Mouse (Mus musculus) erythroid progenitor cell, adult 5-6 weeks (primary cell): ENCODE results near the gene Tsn. TPM values are rescaled to one million over a fixed set of nuclear protein-coding genes. Genes with fewer than 3 reads are reported as not detected.
A peak's percentile ranks its signal among the peaks of the same experiment; 100 is the strongest.

Source experiments
- ATAC-seq: replicated peaks from 2 replicates; pipeline ENCODE4 v1.8.0; 2016; ENCODE audit warnings: moderate number of reproducible peaks, mild to moderate bottlenecking, moderate TSS enrichment, inconsistent platforms; ENCODE audit not compliant: poor library complexity, low FRiP score, severe bottlenecking
- total RNA-seq, 2 experiments: library from RNA; stranded (forward) in 1 of 2; stranded (reverse) in 1 of 2; fragments of 150-400 nt in 1 of 2; fragments of 186-747, 209-891 nt in 1 of 2; gene quantifications; 2 replicates each; pipeline versions ENCODE4 v1.2.3 to v1.2.4; 2015 to 2017; ENCODE audit warnings: low replicate concordance in 2 of 2

The Tsn gene
- total RNA-seq (2015; ENCODE audit: low replicate concordance) = 19.8 and 78.8 TPM in 2 replicates
- 54.2 and 66.1 TPM in 2 replicates for total RNA-seq (2017; ENCODE audit: low replicate concordance)

GRCm38 (mm10) chr1:118311622-118312326 is at the start of gene Tsn:
Gene Tsn, minus strand, starts transcription at chr1:118311739.
- ATAC-seq = no peak

GRCm38 (mm10) chr1:118359071-118359761 is 47.7 kb upstream of the Tsn start:
- 0 out of 2 replicates have a peak, but pooled peaks have one; percentile 10 for ATAC-seq

- ATAC-seq = no peak
Observed at GRCm38 (mm10) chr1:118349922-118350321, 38.4 kb upstream of the Tsn start.

GRCm38 (mm10) chr1:118343649-118344435 is 32.3 kb upstream of the Tsn start:
- ATAC-seq = no peak

- no peak for ATAC-seq
Observed at GRCm38 (mm10) chr1:118337921-118338320, 26.4 kb upstream of the Tsn start.

GRCm38 (mm10) chr1:118335847-118336246 is 24.3 kb upstream of the Tsn start:
- no peak for ATAC-seq

- ATAC-seq = no peak
Observed at GRCm38 (mm10) chr1:118334749-118335713, 23.5 kb upstream of the Tsn start.

GRCm38 (mm10) chr1:118321661-118322201 is 10.2 kb upstream of the Tsn start, which contains the start of gene Nifk:
Gene Nifk, plus strand, starts transcription at chr1:118321839.
- peak; percentile 96 for ATAC-seq

- ATAC-seq = no peak
Observed at GRCm38 (mm10) chr1:118320696-118321095, 9.2 kb upstream of the Tsn start.

GRCm38 (mm10) chr1:118310780-118311621 is 538 bp downstream of the Tsn start:
- peak; percentile 89 for ATAC-seq

GRCm38 (mm10) chr1:118297719-118298118 is 13.8 kb downstream of the Tsn start:
- no peak for ATAC-seq

- no peak for ATAC-seq
Observed at GRCm38 (mm10) chr1:118296673-118297072, 14.9 kb downstream of the Tsn start.

- ATAC-seq = no peak
Observed at GRCm38 (mm10) chr1:118294826-118295225, 16.7 kb downstream of the Tsn start.

- no peak for ATAC-seq
Observed at GRCm38 (mm10) chr1:118294192-118294591, 17.3 kb downstream of the Tsn start.

- no peak for ATAC-seq
Observed at GRCm38 (mm10) chr1:118292291-118292690, 19.2 kb downstream of the Tsn start.

GRCm38 (mm10) chr1:118275139-118275538 is 36.4 kb downstream of the Tsn start:
- no peak for ATAC-seq

GRCm38 (mm10) chr1:118251931-118252330 is 59.6 kb downstream of the Tsn start:
- no peak for ATAC-seq
